Mouse (Mus musculus) lung, postnatal 0 days (tissue): Measurements from ENCODE around the gene Gm20532.
A peak's percentile ranks its signal among the peaks of the same experiment; 100 is the strongest.

ENCODE experiments used
- CTCF ChIP-seq: IDR thresholded peaks from 2 replicates; pipeline ENCODE4 v1.5.1; 2016; ENCODE audit warnings: antibody characterized with exemption, mild to moderate bottlenecking
- EP300 ChIP-seq: IDR thresholded peaks from 2 replicates; pipeline ENCODE4 v1.6.1; 2016; ENCODE audit warnings: antibody characterized with exemption, mild to moderate bottlenecking, control low read depth

DNA sequence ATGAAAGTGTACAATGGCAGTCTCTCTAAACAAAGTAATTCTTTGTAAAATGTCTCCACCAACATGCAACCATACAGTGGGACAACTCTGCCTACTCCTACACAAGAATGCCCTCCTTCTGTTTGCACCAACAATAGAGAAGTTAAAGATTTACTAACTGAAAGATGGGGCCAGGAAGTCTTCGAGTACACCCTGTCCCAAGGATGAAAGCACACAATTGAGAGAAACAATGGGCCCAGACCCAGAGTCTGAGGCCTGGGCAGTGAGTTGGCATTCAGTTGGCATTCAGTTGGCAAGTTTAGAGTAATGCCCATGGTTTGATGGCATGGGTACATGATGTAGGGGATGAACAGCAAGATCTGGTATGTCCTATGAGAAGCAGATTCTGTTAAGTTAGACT lies 68.2 kb downstream of the Gm20532 start:
- TF ChIP-seq CTCF (no peak), EP300 (peak; percentile 69)
